Mouse (Mus musculus): Measurements from ENCODE around the gene Madcam1. TPM values are rescaled to one million over a fixed set of nuclear protein-coding genes. Genes with fewer than 3 reads are reported as not detected.

Madcam1 gene
- polyA plus RNA-seq, 1 experiment from 2014 or later: 22.2 TPM

- WGBS: 90% methylated on average over 6 of the region's 6 CpGs
- no peaks in the 10 kb centered on the region for H3K9me3 ChIP-seq (ENCODE audit: control insufficient read depth, low read length)
- peaks cover 20% of the 10 kb centered on the region for H3K36me3 ChIP-seq (ENCODE audit: control insufficient read depth, insufficient read depth, low read length)
- no peaks in the 10 kb centered on the region for H3K27me3 ChIP-seq (ENCODE audit: control insufficient read depth, insufficient read depth, low read length)
- no peak overlapping the region for H3K4me3 ChIP-seq (ENCODE audit: low read depth, low read length)
- DNase-seq (ENCODE audit: low spot score): no peak
- peaks cover 10% of the 10 kb centered on the region; the same call in 1 of the 2 replicates for H3K4me1 ChIP-seq (replicated peaks; ENCODE audit: control insufficient read depth, insufficient read depth)
- no peak overlapping the region for H3K27ac ChIP-seq (replicated peaks)
- H3K9ac ChIP-seq (ENCODE audit: low read length): no peak overlapping the region
- TF ChIP-seq CTCF (IDR thresholded peaks at IDR 0.05; ENCODE audit: low read depth): no peak
- no peak for TF ChIP-seq EP300 (optimal IDR thresholded peaks at IDR 0.05)
- no peak overlapping the region for H3K4me2 ChIP-seq (replicated peaks; ENCODE audit: low read depth)
- no peak for ATAC-seq (ENCODE audit: low FRiP score, low TSS enrichment)
Measured at GRCm38 (mm10) chr10:79687513-79687912, 23.2 kb downstream of the Madcam1 start.

GRCm38 (mm10) chr10:79688720-79689119 lies 24.4 kb downstream of the Madcam1 start, which contains the start of gene Gzmm:
Gene Gzmm, plus strand, starts transcription at chr10:79689020.
- H3K36me3 ChIP-seq (ENCODE audit: control insufficient read depth, insufficient read depth, low read length): peaks cover 20% of the 10 kb centered on the region
- H3K27me3 ChIP-seq (ENCODE audit: control insufficient read depth, insufficient read depth, low read length): no peaks in the 10 kb centered on the region
- no peak within 1 kb of the TSS for H3K4me3 ChIP-seq (ENCODE audit: low read depth, low read length)
- no peak within 1 kb of the TSS for H3K4me2 ChIP-seq (replicated peaks; ENCODE audit: low read depth)
- DNase-seq (ENCODE audit: low spot score) (no peak), ATAC-seq (ENCODE audit: low FRiP score, low TSS enrichment) (no peak)
- H3K4me1 ChIP-seq (replicated peaks; ENCODE audit: control insufficient read depth, insufficient read depth): peaks cover 4% of the 10 kb centered on the region; the same call in 1 of the 2 replicates
- TF ChIP-seq CTCF (IDR thresholded peaks at IDR 0.05; ENCODE audit: low read depth) (no peak), EP300 (optimal IDR thresholded peaks at IDR 0.05) (no peak)
- H3K9me3 ChIP-seq (ENCODE audit: control insufficient read depth, low read length): no peaks in the 10 kb centered on the region
- no peak within 1 kb of the TSS for H3K9ac ChIP-seq (ENCODE audit: low read length)
- H3K27ac ChIP-seq (replicated peaks): no peak within 1 kb of the TSS
- WGBS: 78% methylated on average over 4 of the region's 4 CpGs

- WGBS: 88% methylated on average over 3 of the region's 3 CpGs
- ATAC-seq (ENCODE audit: low FRiP score, low TSS enrichment) (no peak), DNase-seq (ENCODE audit: low spot score) (no peak)
- no peaks in the 10 kb centered on the region for H3K9me3 ChIP-seq (ENCODE audit: control insufficient read depth, low read length)
- no peak overlapping the region for H3K27ac ChIP-seq (replicated peaks)
- no peak overlapping the region for H3K9ac ChIP-seq (ENCODE audit: low read length)
- peaks cover 20% of the 10 kb centered on the region for H3K36me3 ChIP-seq (ENCODE audit: control insufficient read depth, insufficient read depth, low read length)
- H3K4me3 ChIP-seq (ENCODE audit: low read depth, low read length): no peak overlapping the region
- H3K4me2 ChIP-seq (replicated peaks; ENCODE audit: low read depth): no peak overlapping the region
- H3K4me1 ChIP-seq (replicated peaks; ENCODE audit: control insufficient read depth, insufficient read depth): 0 out of 2 replicates have a peak, but pooled peaks cover 2% of the 10 kb centered on the region
- TF ChIP-seq CTCF (IDR thresholded peaks at IDR 0.05; ENCODE audit: low read depth): no peak
- TF ChIP-seq EP300 (optimal IDR thresholded peaks at IDR 0.05): no peak
- no peaks in the 10 kb centered on the region for H3K27me3 ChIP-seq (ENCODE audit: control insufficient read depth, insufficient read depth, low read length)
Measured at GRCm38 (mm10) chr10:79689178-79689577, 24.8 kb downstream of the Madcam1 start.

GRCm38 (mm10) chr10:79691986-79692548 lies 27.7 kb downstream of the Madcam1 start:
- no peaks in the 10 kb centered on the region for H3K9me3 ChIP-seq (ENCODE audit: control insufficient read depth, low read length)
- H3K36me3 ChIP-seq (ENCODE audit: control insufficient read depth, insufficient read depth, low read length): peaks cover 11% of the 10 kb centered on the region
- H3K27me3 ChIP-seq (ENCODE audit: control insufficient read depth, insufficient read depth, low read length): no peaks in the 10 kb centered on the region
- ATAC-seq (ENCODE audit: low FRiP score, low TSS enrichment): no peak
- peaks cover 8% of the 10 kb centered on the region for H3K4me1 ChIP-seq (replicated peaks; ENCODE audit: control insufficient read depth, insufficient read depth)
- WGBS: 95% methylated on average over 2 of the region's 2 CpGs
- H3K4me2 ChIP-seq (replicated peaks; ENCODE audit: low read depth): no peak overlapping the region
- DNase-seq (ENCODE audit: low spot score): no peak
- no peak overlapping the region for H3K27ac ChIP-seq (replicated peaks)
- TF ChIP-seq EP300 (optimal IDR thresholded peaks at IDR 0.05) (no peak), CTCF (IDR thresholded peaks at IDR 0.05; ENCODE audit: low read depth) (peak; percentile 52)
- H3K9ac ChIP-seq (ENCODE audit: low read length): no peak overlapping the region
- H3K4me3 ChIP-seq (ENCODE audit: low read depth, low read length): no peak overlapping the region

- Histone ChIP-seq H3K36me3 (ENCODE audit: control insufficient read depth, insufficient read depth, low read length) (peaks cover 3% of the 10 kb centered on the region), H3K4me2 (replicated peaks; ENCODE audit: low read depth) (no peak overlapping the region), H3K27ac (replicated peaks) (no peak overlapping the region; the same call in 1 of the 2 replicates), H3K9me3 (ENCODE audit: control insufficient read depth, low read length) (no peaks in the 10 kb centered on the region), H3K4me1 (replicated peaks; ENCODE audit: control insufficient read depth, insufficient read depth) (peaks cover 8% of the 10 kb centered on the region), H3K4me3 (ENCODE audit: low read depth, low read length) (no peak overlapping the region), H3K9ac (ENCODE audit: low read length) (no peak overlapping the region), H3K27me3 (ENCODE audit: control insufficient read depth, insufficient read depth, low read length) (no peaks in the 10 kb centered on the region)
- TF ChIP-seq EP300 (optimal IDR thresholded peaks at IDR 0.05): no peak
- TF ChIP-seq CTCF (IDR thresholded peaks at IDR 0.05; ENCODE audit: low read depth): no peak
- DNase-seq (ENCODE audit: low spot score) (no peak), ATAC-seq (ENCODE audit: low FRiP score, low TSS enrichment) (no peak)
- WGBS: 55% methylated on average over 12 of the region's 12 CpGs
Measured at GRCm38 (mm10) chr10:79693580-79694378, 29.4 kb downstream of the Madcam1 start.

- Histone ChIP-seq H3K4me3 (ENCODE audit: low read depth, low read length) (no peak overlapping the region), H3K4me2 (replicated peaks; ENCODE audit: low read depth) (no peak overlapping the region), H3K4me1 (replicated peaks; ENCODE audit: control insufficient read depth, insufficient read depth) (peaks cover 8% of the 10 kb centered on the region), H3K9me3 (ENCODE audit: control insufficient read depth, low read length) (no peaks in the 10 kb centered on the region), H3K9ac (ENCODE audit: low read length) (no peak overlapping the region), H3K36me3 (ENCODE audit: control insufficient read depth, insufficient read depth, low read length) (no peaks in the 10 kb centered on the region), H3K27me3 (ENCODE audit: control insufficient read depth, insufficient read depth, low read length) (no peaks in the 10 kb centered on the region), H3K27ac (replicated peaks) (no peak overlapping the region; the same call in 1 of the 2 replicates)
- no peak for ATAC-seq (ENCODE audit: low FRiP score, low TSS enrichment)
- TF ChIP-seq CTCF (IDR thresholded peaks at IDR 0.05; ENCODE audit: low read depth) (no peak), EP300 (optimal IDR thresholded peaks at IDR 0.05) (no peak)
- no peak for DNase-seq (ENCODE audit: low spot score)
- WGBS: 72% methylated on average over 6 of the region's 6 CpGs
Measured at GRCm38 (mm10) chr10:79694379-79694655, 30.0 kb downstream of the Madcam1 start.
